Mouse (Mus musculus) heart, embryonic 14.5 days (tissue): Measurements from ENCODE around the gene Slpi. TPM values are rescaled to one million over a fixed set of nuclear protein-coding genes. Genes with fewer than 3 reads are reported as not detected.

Source experiments
- ATAC-seq: fragments of 200-750 bp; cut with Nextera tagmentation; 2 replicates; pipeline ENCODE4 v1.8.0; 2017; ENCODE audit warnings: low read depth, moderate TSS enrichment; ENCODE audit not compliant: insufficient number of reproducible peaks, insufficient read depth, low FRiP score
- H3K27ac ChIP-seq, 2 experiments: fragments of 200-500 bp in 1 of 2; fragments of 300-500 bp in 1 of 2; sonication (generic) in 1 of 2; replicated peaks in 1 of 2; 2 replicates each; pipeline ENCODE4 v1.5.1; 2012 to 2014; ENCODE audit warnings: low read depth in 2 of 2, low read length in 2 of 2, control low read depth in 1 of 2, mild to moderate bottlenecking in 1 of 2, mixed read lengths in 1 of 2; ENCODE audit not compliant: control insufficient read depth in 1 of 2, insufficient read depth in 1 of 2
- H3K27me3 ChIP-seq: fragments of 300-500 bp; sonication (generic); 2 replicates; pipeline ENCODE4 v1.6.1; 2014; ENCODE audit warnings: mild to moderate bottlenecking, low read length, control low read depth; ENCODE audit not compliant: control insufficient read depth, insufficient read depth
- H3K36me3 ChIP-seq: fragments of 300-500 bp; sonication (generic); 2 replicates; pipeline ENCODE4 v1.6.1; 2014; ENCODE audit warnings: mild to moderate bottlenecking, control low read depth, low read length, mixed read lengths; ENCODE audit not compliant: control insufficient read depth, insufficient read depth
- H3K4me1 ChIP-seq, 2 experiments: fragments of 200-500 bp in 1 of 2; fragments of 300-500 bp in 1 of 2; sonication (generic) in 1 of 2; 2 replicates each; pipeline ENCODE4 v1.6.1; 2012 to 2014; ENCODE audit warnings: low read length in 2 of 2, control low read depth in 1 of 2, mixed read lengths in 1 of 2; ENCODE audit not compliant: control insufficient read depth in 2 of 2, insufficient read depth in 2 of 2
- H3K4me2 ChIP-seq: fragments of 300-500 bp; sonication (generic); 2 replicates; pipeline ENCODE4 v1.6.1; 2014; ENCODE audit warnings: mild to moderate bottlenecking, low read length
- H3K4me3 ChIP-seq, 2 experiments: fragments of 200-500 bp in 1 of 2; fragments of 300-500 bp in 1 of 2; sonication (generic) in 1 of 2; 2 replicates each; pipeline ENCODE4 v1.5.1; 2012 to 2014; ENCODE audit warnings: low read length in 2 of 2, mild to moderate bottlenecking in 2 of 2, control low read depth in 1 of 2, low read depth in 1 of 2, moderate library complexity in 1 of 2; ENCODE audit not compliant: control insufficient read depth in 1 of 2, insufficient read depth in 1 of 2
- H3K9ac ChIP-seq: fragments of 300-500 bp; sonication (generic); 2 replicates; pipeline ENCODE4 v1.6.1; 2014; ENCODE audit warnings: mild to moderate bottlenecking, low read length
- H3K9me3 ChIP-seq: fragments of 300-500 bp; sonication (generic); 2 replicates; pipeline ENCODE4 v1.6.1; 2016; ENCODE audit warnings: low read length, control low read depth; ENCODE audit not compliant: control insufficient read depth
- WGBS: fragments of 180-500 bp; shearing (Covaris S2); extraction: QIAGEN DNeasy Blood & Tissue Kit; methylation state at CpG from one replicate; pipeline ENCODE4 v1.1.7; 2014; 5-methylcytosine and 5-hydroxymethylcytosine counted together
- polyA plus RNA-seq: library from polyadenylated mRNA; unstranded; fragments of >200 nt; fragmentation: Nextera tagmentation; extraction: Ambion mirVana; gene quantifications from 2 replicates; pipeline ENCODE4 v1.2.1, GENCODE M21; 2014

Gene Slpi
- polyA plus RNA-seq, result 0.63 and 1.3 TPM in 2 replicates

- 0 out of 2 replicates have a peak within 1 kb of the TSS, but pooled peaks have one; percentile 39 for H3K9ac ChIP-seq
- WGBS, result 3% methylated on average over 17 of the region's 17 CpGs
- peak within 1 kb of the TSS; percentile 45 to 53 for H3K4me3 ChIP-seq
- H3K27ac ChIP-seq, result no peak within 1 kb of the TSS
- no peaks in the 10 kb centered on the region for H3K9me3 ChIP-seq
- peaks cover 6 to 15% of the 10 kb centered on the region in 2 experiments; a peak in 2 of 4 replicates for H3K4me1 ChIP-seq
- peak; percentile 32 for ATAC-seq
- peak within 1 kb of the TSS; percentile 76 for H3K4me2 ChIP-seq
- peaks cover 41% of the 10 kb centered on the region for H3K27me3 ChIP-seq
- no peaks in the 10 kb centered on the region for H3K36me3 ChIP-seq
Measured at GRCm38 (mm10) chr2:164389020-164389419, at the start of gene Slpi. Gene Slpi (minus strand): TSS chr2:164389095.

GRCm38 (mm10) chr2:164438257-164438656, 49.4 kb upstream of the Slpi start:
- H3K4me3 ChIP-seq, result no peak overlapping the region
- ATAC-seq, result no peak
- no peak overlapping the region for H3K4me2 ChIP-seq
- H3K9ac ChIP-seq, result no peak overlapping the region
- peaks cover 33 to 69% of the 10 kb centered on the region in 2 experiments for H3K4me1 ChIP-seq
- H3K36me3 ChIP-seq, result no peaks in the 10 kb centered on the region
- no peaks in the 10 kb centered on the region for H3K9me3 ChIP-seq
- WGBS, result 64% methylated on average over 8 of the region's 8 CpGs
- H3K27me3 ChIP-seq, result no peaks in the 10 kb centered on the region
- no peak overlapping the region for H3K27ac ChIP-seq

DNA sequence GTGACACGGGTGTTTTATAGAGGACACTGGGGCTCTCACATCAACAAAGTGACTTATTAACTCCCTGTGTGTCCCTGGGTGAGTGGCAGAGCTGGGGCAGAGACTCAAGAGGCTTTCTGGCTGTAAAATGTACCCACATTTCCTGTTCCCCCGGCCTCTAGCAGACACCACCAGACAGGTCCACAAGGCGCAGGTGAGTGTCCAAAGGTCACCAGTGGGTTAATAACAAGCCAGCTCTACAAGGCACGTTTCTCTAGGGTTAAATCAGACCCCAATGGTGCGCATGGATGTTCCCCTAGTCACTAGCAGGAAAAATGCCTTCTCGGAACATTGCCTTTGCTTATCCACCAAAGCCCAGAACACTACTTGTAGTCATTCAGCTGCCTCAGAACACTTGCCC, 48.8 kb upstream of the Slpi start:
- WGBS, result 68% methylated on average over 6 of the region's 6 CpGs
- no peaks in the 10 kb centered on the region for H3K27me3 ChIP-seq
- no peak overlapping the region for H3K9ac ChIP-seq
- H3K27ac ChIP-seq, result no peak overlapping the region
- ATAC-seq, result no peak
- no peaks in the 10 kb centered on the region for H3K9me3 ChIP-seq
- H3K4me1 ChIP-seq, result peaks cover 38 to 75% of the 10 kb centered on the region in 2 experiments
- H3K4me3 ChIP-seq, result no peak overlapping the region
- H3K36me3 ChIP-seq, result no peaks in the 10 kb centered on the region
- H3K4me2 ChIP-seq, result no peak overlapping the region

- H3K4me2 ChIP-seq, result 0 out of 2 replicates have a peak overlapping the region, but pooled peaks have one; percentile 2
- WGBS, result 57% methylated on average over 3 of the region's 3 CpGs
Measured at GRCm38 (mm10) chr2:164436961-164437360, 48.1 kb upstream of the Slpi start.

GRCm38 (mm10) chr2:164436215-164436913, 47.5 kb upstream of the Slpi start:
- H3K4me3 ChIP-seq, result no peak overlapping the region
- H3K4me2 ChIP-seq, result peak overlapping the region; percentile 2; the same call in 1 of the 2 replicates
- peak overlapping the region in 1 of 2 experiments; percentile 48; a peak in 1 of 4 replicates for H3K27ac ChIP-seq
- ATAC-seq, result no peak
- no peaks in the 10 kb centered on the region for H3K27me3 ChIP-seq
- H3K4me1 ChIP-seq, result peaks cover 47 to 77% of the 10 kb centered on the region in 2 experiments
- H3K9ac ChIP-seq, result peak overlapping the region; percentile 18; the same call in 1 of the 2 replicates
- H3K9me3 ChIP-seq, result no peaks in the 10 kb centered on the region
- H3K36me3 ChIP-seq, result no peaks in the 10 kb centered on the region
- 30% methylated on average over 8 of the region's 8 CpGs for WGBS

More at GRCm38 (mm10) chr2:164436961-164437360, 48.1 kb upstream of the Slpi start:
- Histone ChIP-seq H3K27me3 (no peaks in the 10 kb centered on the region), H3K9me3 (no peaks in the 10 kb centered on the region), H3K4me3 (no peak overlapping the region), H3K27ac (0 out of 4 replicates have a peak overlapping the region, but pooled peaks of 1 of the 2 experiments have one; percentile 48), H3K36me3 (no peaks in the 10 kb centered on the region), H3K9ac (peak overlapping the region; percentile 18; the same call in 1 of the 2 replicates), H3K4me1 (peaks cover 43 to 77% of the 10 kb centered on the region in 2 experiments)
- ATAC-seq, result peak; percentile 36; the same call in 1 of the 2 replicates

DNA sequence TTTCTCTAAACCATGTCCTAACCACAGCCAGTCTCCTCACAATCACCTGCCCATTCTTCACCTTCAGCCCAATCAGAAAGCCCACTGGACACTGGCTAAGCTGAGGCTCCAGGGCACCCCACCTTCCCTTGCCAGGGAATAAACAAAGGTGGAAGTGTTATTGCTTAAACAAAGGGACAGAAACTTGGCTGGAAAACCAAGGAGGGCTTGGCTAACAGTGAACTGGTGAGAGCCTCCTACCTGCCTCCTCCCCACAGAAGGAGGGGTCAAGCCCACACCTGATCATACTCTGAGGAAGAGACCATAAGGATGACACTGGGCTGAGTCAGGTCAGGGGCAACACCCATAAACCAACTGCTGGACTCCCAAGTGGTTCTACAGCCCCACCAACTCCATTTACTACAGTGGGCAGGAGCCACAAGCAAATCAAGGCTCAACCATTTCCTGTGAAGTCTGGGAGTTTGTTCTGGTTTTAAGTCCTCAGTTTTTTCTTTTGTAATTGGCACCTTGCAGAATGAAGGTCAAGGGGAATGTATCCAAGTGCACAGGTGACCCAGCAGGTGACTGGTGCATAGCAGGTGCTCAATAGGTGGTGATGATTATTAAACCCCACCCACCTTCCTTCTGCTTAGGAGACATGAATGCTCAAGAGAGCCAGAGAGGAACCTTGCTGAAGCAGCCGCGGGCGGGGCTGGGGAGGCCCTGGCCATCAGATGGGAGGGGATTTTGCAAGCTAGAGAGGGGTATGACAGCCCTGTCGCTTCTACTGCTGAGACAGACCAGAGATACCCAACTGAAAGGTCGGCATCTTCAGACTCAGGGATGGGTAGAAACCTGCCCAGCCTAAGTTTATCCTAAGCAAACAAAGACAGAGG, 46.6 kb upstream of the Slpi start:
- no peak for ATAC-seq
- Histone ChIP-seq H3K27me3 (no peaks in the 10 kb centered on the region), H3K4me1 (peaks cover 51 to 77% of the 10 kb centered on the region in 2 experiments), H3K9me3 (no peaks in the 10 kb centered on the region), H3K9ac (peak overlapping the region; percentile 18; the same call in 1 of the 2 replicates), H3K27ac (no peak overlapping the region), H3K36me3 (no peaks in the 10 kb centered on the region), H3K4me2 (no peak overlapping the region), H3K4me3 (no peak overlapping the region)
- WGBS, result 22% methylated on average over 5 of the region's 5 CpGs

DNA sequence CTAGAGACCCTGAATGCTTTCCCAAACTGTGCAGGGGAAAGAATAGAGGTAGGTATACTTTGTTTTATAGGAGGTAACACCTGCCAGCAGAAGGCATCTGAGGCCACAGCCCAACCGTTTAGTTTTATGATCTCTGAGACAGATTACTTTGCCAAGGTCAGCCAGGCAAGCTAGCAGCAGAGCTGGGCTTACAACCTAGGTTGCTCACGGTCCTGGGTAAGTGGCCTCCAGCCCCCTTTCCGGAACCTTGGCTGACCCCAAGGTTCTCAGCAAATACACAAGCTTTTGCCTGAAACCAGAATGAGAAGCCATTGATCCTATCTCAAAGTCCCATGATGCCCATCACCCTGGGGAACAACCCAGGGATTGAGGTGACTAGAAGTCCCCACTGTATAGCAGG, 45.8 kb upstream of the Slpi start:
- Histone ChIP-seq H3K4me3 (no peak overlapping the region), H3K27me3 (no peaks in the 10 kb centered on the region), H3K4me2 (no peak overlapping the region), H3K9me3 (no peaks in the 10 kb centered on the region), H3K9ac (no peak overlapping the region), H3K36me3 (peaks cover 4% of the 10 kb centered on the region; the same call in 1 of the 2 replicates), H3K4me1 (peaks cover 52 to 74% of the 10 kb centered on the region in 2 experiments), H3K27ac (no peak overlapping the region)
- ATAC-seq, result no peak
- 70% methylated on average over 3 of the region's 3 CpGs for WGBS
